Mouse (Mus musculus): ENCODE data around the gene 2310009B15Rik.

The 2310009B15Rik gene

GRCm38 (mm10) chr1:138842315-138842714 lies 14.3 kb downstream of the 2310009B15Rik start:
- DNase-seq (ENCODE audit: extremely low spot score) = peak; percentile 61

- peak; percentile 83 for DNase-seq (ENCODE audit: extremely low spot score)
These were observed 15.2 kb downstream of the 2310009B15Rik start for GRCm38 (mm10) chr1:138841306-138842095.

GRCm38 (mm10) chr1:138840440-138841305 lies 16.0 kb downstream of the 2310009B15Rik start:
- peak; percentile 54 for DNase-seq (ENCODE audit: extremely low spot score)

- DNase-seq (ENCODE audit: extremely low spot score) = peak; percentile 42
These were observed 16.7 kb downstream of the 2310009B15Rik start for GRCm38 (mm10) chr1:138839809-138840430.

GRCm38 (mm10) chr1:138839291-138839690 lies 17.4 kb downstream of the 2310009B15Rik start:
- no peak for DNase-seq (ENCODE audit: extremely low spot score)

GRCm38 (mm10) chr1:138837786-138838743 lies 18.6 kb downstream of the 2310009B15Rik start:
- peak; percentile 48 for DNase-seq (ENCODE audit: extremely low spot score)

- peak; percentile 50 for DNase-seq (ENCODE audit: extremely low spot score)
These were observed 21.2 kb downstream of the 2310009B15Rik start for GRCm38 (mm10) chr1:138835355-138835900.

GRCm38 (mm10) chr1:138831309-138831708 lies 25.3 kb downstream of the 2310009B15Rik start:
- DNase-seq (ENCODE audit: extremely low spot score) = peak; percentile 69

GRCm38 (mm10) chr1:138826841-138827240 lies 29.8 kb downstream of the 2310009B15Rik start:
- no peak for DNase-seq (ENCODE audit: extremely low spot score)

- no peak for DNase-seq (ENCODE audit: extremely low spot score)
These were observed 33.7 kb downstream of the 2310009B15Rik start for GRCm38 (mm10) chr1:138822985-138823322.

- DNase-seq (ENCODE audit: extremely low spot score) = no peak
These were observed 34.2 kb downstream of the 2310009B15Rik start for GRCm38 (mm10) chr1:138822255-138822984.

Data from embryo, embryonic 9.5 days (tissue).